ENCODE assay signal across 11 mouse cellular contexts in genomic region chr14:48836071-48836470, GRCm38 (mm10).
"Had no signal": no experiment of that assay in that cellular context is flagged by ENCODE, and none has a peak within 500 bp of the region (broad histone marks: within the 10 kb centered on the region; RNA-seq: fewer than 3 reads in every experiment).

No protein-coding gene starts in this region.

- DNase-seq: kidney, postnatal 4 days; liver; lung, adult 18-20 months; lung, postnatal 10 days; lung, postnatal 36 days; right cerebral cortex, adult 18-20 months; right cerebral cortex, postnatal 14 days; right cerebral cortex, postnatal 4 days; thymus, adult 2 months; thymus, postnatal 14 days; thymus, postnatal 4 days had no signal
